Mouse (Mus musculus) brain, embryonic 14.5 days (tissue): ENCODE measurements around the gene Prss43.

ENCODE experiments used
- CTCF ChIP-seq: fragments of 200-500 bp; IDR thresholded peaks from 2 replicates; pipeline ENCODE4 v1.5.1; 2012; ENCODE audit warnings: inconsistent platforms, mild to moderate bottlenecking, moderate library complexity, borderline replicate concordance; ENCODE audit not compliant: insufficient read depth, insufficient read length; ENCODE audit errors: extremely low read depth
- POLR2A ChIP-seq: fragments of 200-500 bp; IDR thresholded peaks from 2 replicates; pipeline ENCODE4 v1.6.1; 2012; ENCODE audit warnings: mild to moderate bottlenecking, inconsistent platforms, borderline replicate concordance; ENCODE audit not compliant: poor library complexity, insufficient read depth, insufficient read length, severe bottlenecking; ENCODE audit errors: extremely low read depth

- TF ChIP-seq CTCF (no peak), POLR2A (no peak)
Measured at GRCm38 (mm10) chr9:110856920-110857319, 30.4 kb downstream of the Prss43 start.
